Mouse (Mus musculus) liver, postnatal 0 days (tissue): ENCODE measurements around the gene Olfr223. TPM values are rescaled to one million over a fixed set of nuclear protein-coding genes. Genes with fewer than 3 reads are reported as not detected.

Experiments
- ATAC-seq: fragments of 200-750 bp; cut with Nextera tagmentation; 2 replicates; pipeline ENCODE4 v1.8.0; 2017; ENCODE audit warnings: mild to moderate bottlenecking, moderate library complexity
- DNase-seq: peaks from one replicate; pipeline ENCODE4 v3.0.0-alpha.2; 2016
- H3K27ac ChIP-seq: fragments of 300-500 bp; sonication (generic); 2 replicates; pipeline ENCODE4 v1.5.1; 2014; ENCODE audit warnings: antibody characterized with exemption, moderate library complexity, mild to moderate bottlenecking, low read depth
- H3K27me3 ChIP-seq: fragments of 300-500 bp; sonication (generic); 2 replicates; pipeline ENCODE4 v1.6.1; 2014; ENCODE audit warnings: low read length, control low read depth, mixed read lengths; ENCODE audit not compliant: insufficient read depth
- H3K36me3 ChIP-seq: fragments of 300-500 bp; sonication (generic); replicated peaks from 2 replicates; pipeline ENCODE4 v1.6.1; 2014; ENCODE audit warnings: mild to moderate bottlenecking, control low read depth, low read length, moderate library complexity, mixed read lengths; ENCODE audit not compliant: insufficient read depth
- H3K4me1 ChIP-seq: fragments of 300-500 bp; sonication (generic); 2 replicates; pipeline ENCODE4 v1.6.1; 2014; ENCODE audit warnings: antibody characterized with exemption, mild to moderate bottlenecking, control low read depth; ENCODE audit not compliant: insufficient read depth
- H3K4me2 ChIP-seq: fragments of 300-500 bp; sonication (generic); 2 replicates; pipeline ENCODE4 v1.6.1; 2014; ENCODE audit warnings: low read depth, mild to moderate bottlenecking, low read length, moderate library complexity, mixed read lengths
- H3K4me3 ChIP-seq: fragments of 300-500 bp; sonication (generic); 2 replicates; pipeline ENCODE4 v1.5.1; 2014; ENCODE audit warnings: low read depth, low read length
- H3K9ac ChIP-seq: fragments of 300-500 bp; sonication (generic); replicated peaks from 2 replicates; pipeline ENCODE4 v1.6.1; 2014; ENCODE audit warnings: mild to moderate bottlenecking, moderate library complexity
- H3K9me3 ChIP-seq: fragments of 300-500 bp; sonication (generic); 2 replicates; pipeline ENCODE4 v1.6.1; 2016; ENCODE audit warnings: mild to moderate bottlenecking, control low read depth, low read length, mixed read lengths
- CTCF ChIP-seq: sonication (generic); IDR thresholded peaks from 2 replicates; pipeline ENCODE4 v1.5.1; 2016; ENCODE audit warnings: antibody characterized with exemption, low read depth
- EP300 ChIP-seq: IDR thresholded peaks from 2 replicates; pipeline ENCODE4 v1.6.1; 2016; ENCODE audit warnings: antibody characterized with exemption, low read depth, mild to moderate bottlenecking
- WGBS: fragments of 180-500 bp; shearing (Covaris S2); extraction: QIAGEN DNeasy Blood & Tissue Kit; methylation state at CpG from one replicate; pipeline ENCODE4 v1.1.7; 2014; ENCODE audit not compliant: insufficient replicate concordance; 5-methylcytosine and 5-hydroxymethylcytosine counted together
- polyA plus RNA-seq: library from polyadenylated mRNA; unstranded; fragments of >200 nt; fragmentation: Nextera tagmentation; extraction: Ambion mirVana; gene quantifications from 2 replicates; pipeline ENCODE4 v1.2.1, GENCODE M21; 2015

The Olfr223 gene
- polyA plus RNA-seq, 1 experiment from 2014 or later = not detected

GRCm38 (mm10) chr11:59575726-59576125 lies 17.4 kb downstream of the Olfr223 start:
- no peak for DNase-seq

GRCm38 (mm10) chr11:59569306-59569705 lies 23.8 kb downstream of the Olfr223 start:
- DNase-seq (peak; percentile 27), ATAC-seq (no peak)
- TF ChIP-seq EP300 (no peak), CTCF (peak; percentile 73)
- H3K4me1 ChIP-seq = no peaks in the 10 kb centered on the region
- no peak overlapping the region for H3K4me3 ChIP-seq
- no peaks in the 10 kb centered on the region for H3K9me3 ChIP-seq
- H3K27me3 ChIP-seq = 0 out of 2 replicates have a peak, but pooled peaks cover 11% of the 10 kb centered on the region
- no peak overlapping the region for H3K9ac ChIP-seq
- no peak overlapping the region for H3K27ac ChIP-seq
- H3K4me2 ChIP-seq = no peak overlapping the region
- H3K36me3 ChIP-seq = no peaks in the 10 kb centered on the region
- 42% methylated on average over 3 of the region's 3 CpGs for WGBS

More at GRCm38 (mm10) chr11:59575726-59576125, 17.4 kb downstream of the Olfr223 start:
- Histone ChIP-seq H3K4me1 (no peaks in the 10 kb centered on the region), H3K4me2 (no peak overlapping the region), H3K36me3 (no peaks in the 10 kb centered on the region), H3K27me3 (0 out of 2 replicates have a peak, but pooled peaks cover 11% of the 10 kb centered on the region), H3K27ac (no peak overlapping the region), H3K9me3 (no peaks in the 10 kb centered on the region), H3K9ac (no peak overlapping the region), H3K4me3 (no peak overlapping the region)
- no peak for ATAC-seq
- TF ChIP-seq EP300 (no peak), CTCF (no peak)
- WGBS = 49% methylated on average over 9 of the region's 9 CpGs

GRCm38 (mm10) chr11:59562837-59563236 lies 30.3 kb downstream of the Olfr223 start:
- TF ChIP-seq CTCF (no peak), EP300 (no peak)
- DNase-seq = no peak
- Histone ChIP-seq H3K4me2 (no peak overlapping the region), H3K4me1 (no peaks in the 10 kb centered on the region), H3K27me3 (no peaks in the 10 kb centered on the region), H3K4me3 (no peak overlapping the region), H3K9me3 (no peaks in the 10 kb centered on the region), H3K36me3 (no peaks in the 10 kb centered on the region), H3K27ac (no peak overlapping the region), H3K9ac (no peak overlapping the region)
- ATAC-seq = no peak
- WGBS = 63% methylated on average over 9 of the region's 9 CpGs

- no peaks in the 10 kb centered on the region for H3K4me1 ChIP-seq
- no peak overlapping the region for H3K4me3 ChIP-seq
- WGBS = 83% methylated on average over 4 of the region's 4 CpGs
- H3K9me3 ChIP-seq = no peaks in the 10 kb centered on the region
- H3K27me3 ChIP-seq = no peaks in the 10 kb centered on the region
- TF ChIP-seq CTCF = no peak
- TF ChIP-seq EP300 = no peak
- no peak overlapping the region for H3K9ac ChIP-seq
- H3K4me2 ChIP-seq = no peak overlapping the region
- H3K36me3 ChIP-seq = no peaks in the 10 kb centered on the region
- no peak for ATAC-seq
- DNase-seq = no peak
- no peak overlapping the region for H3K27ac ChIP-seq
These were observed 30.8 kb downstream of the Olfr223 start for GRCm38 (mm10) chr11:59562336-59562735.

- DNase-seq = no peak
- no peak overlapping the region for H3K4me2 ChIP-seq
- H3K27me3 ChIP-seq = no peaks in the 10 kb centered on the region
- ATAC-seq = no peak
- no peak overlapping the region for H3K4me3 ChIP-seq
- no peak overlapping the region for H3K27ac ChIP-seq
- no peaks in the 10 kb centered on the region for H3K4me1 ChIP-seq
- TF ChIP-seq EP300 = no peak
- no peak for TF ChIP-seq CTCF
- 43% methylated on average over 3 of the region's 3 CpGs for WGBS
- no peaks in the 10 kb centered on the region for H3K36me3 ChIP-seq
- H3K9me3 ChIP-seq = no peaks in the 10 kb centered on the region
- H3K9ac ChIP-seq = no peak overlapping the region
These were observed 32.2 kb downstream of the Olfr223 start for GRCm38 (mm10) chr11:59560906-59561305.

GRCm38 (mm10) chr11:59554535-59554934 lies 38.6 kb downstream of the Olfr223 start:
- no peak for DNase-seq
- no peaks in the 10 kb centered on the region for H3K36me3 ChIP-seq
- no peak for TF ChIP-seq EP300
- no peak for TF ChIP-seq CTCF
- ATAC-seq = no peak
- WGBS = 33% methylated on average over 8 of the region's 8 CpGs
- H3K9me3 ChIP-seq = no peaks in the 10 kb centered on the region
- no peak overlapping the region for H3K27ac ChIP-seq
- H3K4me2 ChIP-seq = no peak overlapping the region
- H3K27me3 ChIP-seq = no peaks in the 10 kb centered on the region
- H3K4me3 ChIP-seq = no peak overlapping the region
- H3K9ac ChIP-seq = no peak overlapping the region
- no peaks in the 10 kb centered on the region for H3K4me1 ChIP-seq

- H3K27me3 ChIP-seq = no peaks in the 10 kb centered on the region
- no peaks in the 10 kb centered on the region for H3K4me1 ChIP-seq
- DNase-seq = no peak
- H3K27ac ChIP-seq = no peak overlapping the region
- no peak for ATAC-seq
- no peak overlapping the region for H3K4me2 ChIP-seq
- no peaks in the 10 kb centered on the region for H3K36me3 ChIP-seq
- H3K4me3 ChIP-seq = no peak overlapping the region
- 89% methylated on average over 11 of the region's 11 CpGs for WGBS
- H3K9ac ChIP-seq = no peak overlapping the region
- TF ChIP-seq EP300 (no peak), CTCF (no peak)
- H3K9me3 ChIP-seq = no peaks in the 10 kb centered on the region
These were observed 39.0 kb downstream of the Olfr223 start for GRCm38 (mm10) chr11:59554127-59554526.
